Mouse (Mus musculus): ENCODE results near the gene Flvcr1.
"Not testable (repeated sequence)": the region's sequence is repeated elsewhere in the genome, so short reads cannot be mapped to it uniquely, and the experiment has no call there.

The Flvcr1 gene

DNA sequence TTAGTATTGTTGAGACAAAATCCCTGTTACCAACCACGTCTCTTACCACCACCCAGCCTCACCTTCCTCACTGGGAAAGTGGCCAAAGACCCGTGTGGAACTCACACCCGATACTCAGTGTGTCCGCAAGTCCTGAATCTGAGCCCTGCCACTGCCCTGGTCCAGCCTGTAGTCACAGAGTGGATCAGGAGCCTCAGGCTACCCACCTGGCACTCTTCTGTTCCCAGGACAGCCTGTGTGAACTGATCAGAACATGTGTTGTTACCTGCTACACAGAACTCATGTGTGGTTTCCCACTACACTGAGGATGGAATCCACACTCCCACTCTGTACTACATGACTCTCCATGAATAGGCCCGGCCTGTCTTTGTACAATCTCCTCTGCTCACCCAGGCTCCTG, 16.1 kb upstream of the Flvcr1 start:
- DNase-seq (ENCODE audit: extremely low spot score, low read depth, low spot score), result no peak

DNA sequence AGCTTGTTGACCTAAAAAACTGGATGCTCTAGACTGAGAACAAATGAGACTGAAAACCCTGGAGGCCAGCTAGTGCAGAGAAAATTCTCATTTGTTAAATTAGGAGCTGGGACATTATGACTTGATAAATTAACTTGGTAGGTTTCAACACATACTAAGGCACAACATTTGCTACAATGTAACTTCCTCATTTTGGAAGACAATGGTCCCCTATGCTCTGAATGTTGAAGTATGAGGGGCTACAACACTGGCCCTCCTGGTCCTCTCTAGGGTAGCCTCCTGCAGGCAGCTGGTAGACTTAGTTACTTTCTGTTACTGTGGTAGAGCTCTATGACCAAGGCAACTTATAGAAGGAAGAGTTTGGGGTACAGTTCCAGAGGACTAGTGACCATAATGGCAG, 15.4 kb upstream of the Flvcr1 start:
- DNase-seq (ENCODE audit: extremely low spot score, low read depth, low spot score), result no peak

DNA sequence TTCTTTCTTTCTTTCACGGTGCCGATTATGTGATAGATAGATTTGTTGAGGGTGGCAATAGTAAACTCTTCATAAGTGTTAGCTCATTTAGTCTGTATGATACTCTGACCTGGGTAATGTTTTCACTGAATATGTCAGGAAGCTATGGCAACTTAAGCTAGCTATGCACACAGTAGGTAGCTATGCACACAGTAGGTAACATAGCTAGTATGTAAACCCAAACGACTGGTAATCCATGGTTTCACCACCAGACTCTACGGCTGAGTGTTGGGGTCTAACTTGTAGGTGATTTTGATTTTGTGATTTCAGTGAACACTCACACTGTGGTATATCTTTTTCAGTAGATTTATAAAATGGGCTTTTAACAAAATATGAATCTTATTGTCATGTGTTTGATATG, 12.0 kb upstream of the Flvcr1 start:
- no peak for DNase-seq (ENCODE audit: extremely low spot score, low read depth, low spot score)

DNA sequence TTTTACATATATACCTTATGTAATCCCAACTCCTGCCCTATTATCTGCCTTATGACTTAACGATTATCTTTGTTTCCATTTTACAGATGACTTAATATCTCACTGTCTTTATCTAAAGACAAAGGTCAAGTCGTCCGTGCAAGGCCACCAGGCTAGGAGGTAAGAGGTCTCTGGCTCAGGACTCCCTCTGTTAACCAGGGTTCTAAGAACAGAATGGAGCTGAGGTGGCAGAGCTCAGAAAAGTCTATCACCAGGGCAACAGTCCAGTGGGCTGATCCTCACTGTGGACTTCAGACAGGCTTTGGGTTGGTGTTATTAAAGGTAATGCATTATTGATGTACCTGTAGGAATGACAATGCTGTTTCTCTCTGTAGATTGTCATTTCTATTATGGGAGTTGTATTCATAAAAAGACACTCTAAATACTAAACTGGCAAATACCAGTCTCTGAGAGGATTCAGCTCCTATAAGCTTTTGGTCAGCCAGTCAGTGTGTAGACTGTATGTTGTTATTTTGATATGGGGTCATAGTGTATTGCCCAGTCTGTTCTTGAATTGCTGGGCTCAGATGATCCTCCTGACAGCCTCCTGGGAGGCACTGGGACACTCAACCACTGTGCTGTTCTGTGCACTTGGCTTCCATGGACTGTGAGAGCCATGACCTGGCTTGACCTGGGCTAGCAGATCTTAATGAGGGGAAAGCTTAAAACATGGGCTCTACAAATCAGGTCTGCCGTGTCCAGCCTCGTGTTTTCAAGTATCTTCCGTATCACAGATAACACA, 10.8 kb upstream of the Flvcr1 start, which contains the start of gene Spata45:
TSS of gene Spata45 (plus strand) at position 86 of the 781 bp plus-strand sequence.
- no peak for DNase-seq (ENCODE audit: extremely low spot score, low read depth, low spot score)

- no peak for DNase-seq (ENCODE audit: extremely low spot score, low read depth, low spot score)
Observed at GRCm38 (mm10) chr1:191035649-191036048, 9.7 kb upstream of the Flvcr1 start.

GRCm38 (mm10) chr1:191030922-191031425, 5.0 kb upstream of the Flvcr1 start:
- not testable (repeated sequence) for DNase-seq (ENCODE audit: extremely low spot score, low read depth, low spot score)

- no peak for DNase-seq (ENCODE audit: extremely low spot score, low read depth, low spot score)
Observed at GRCm38 (mm10) chr1:191030182-191030581, 4.2 kb upstream of the Flvcr1 start.

DNA sequence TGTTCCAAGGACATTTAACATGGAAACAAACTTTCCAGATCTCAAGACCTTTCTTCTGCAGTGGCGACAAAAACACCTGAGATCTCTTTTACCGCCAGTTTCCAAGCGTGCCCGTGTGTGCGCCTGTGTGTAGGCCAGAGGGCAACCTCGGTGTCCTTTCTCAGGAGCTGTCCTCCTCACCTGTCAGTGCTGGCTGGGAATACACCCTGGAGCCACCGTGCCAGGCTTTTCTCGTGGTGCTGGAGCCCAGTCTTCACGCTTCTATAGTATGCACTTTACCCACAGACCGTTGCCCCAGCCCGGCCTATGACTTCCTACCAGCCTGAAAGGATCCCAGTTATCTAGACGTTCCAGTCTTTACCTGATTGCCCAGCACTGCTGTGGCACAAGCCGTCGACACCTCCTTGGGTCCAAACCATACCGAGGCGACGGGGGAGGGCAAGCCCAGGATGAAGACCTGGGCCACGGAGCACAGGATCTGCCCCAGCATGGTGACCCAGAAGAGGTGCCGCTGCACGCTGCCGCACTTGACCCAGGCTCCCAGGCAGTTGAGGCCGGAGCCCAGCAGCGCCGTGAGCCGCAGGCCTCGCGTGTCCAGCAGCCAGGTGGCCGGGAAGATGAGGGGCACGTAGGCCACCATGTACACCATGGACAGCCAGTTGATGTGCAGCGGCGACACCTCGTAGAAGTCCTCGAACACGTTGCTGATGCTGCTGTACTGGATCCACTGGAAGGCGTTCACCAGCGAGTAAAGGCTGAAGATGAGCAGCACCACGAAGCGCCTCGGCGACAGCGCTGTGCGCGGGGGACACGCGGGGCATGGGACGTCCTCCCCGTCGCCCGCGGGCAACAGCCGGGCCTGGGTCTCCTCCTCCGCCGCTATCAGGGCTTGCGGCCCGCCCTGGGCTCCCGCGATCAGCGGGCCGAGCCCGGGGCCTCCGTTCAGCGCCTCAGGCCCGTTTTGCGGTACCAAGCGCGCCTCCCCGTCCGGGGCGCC, 644 bp downstream of the Flvcr1 start:
- no peak for DNase-seq (ENCODE audit: extremely low spot score, low read depth, low spot score)

GRCm38 (mm10) chr1:191023806-191024205, 2.2 kb downstream of the Flvcr1 start:
- DNase-seq (ENCODE audit: extremely low spot score, low read depth, low spot score), result not testable (repeated sequence)

DNA sequence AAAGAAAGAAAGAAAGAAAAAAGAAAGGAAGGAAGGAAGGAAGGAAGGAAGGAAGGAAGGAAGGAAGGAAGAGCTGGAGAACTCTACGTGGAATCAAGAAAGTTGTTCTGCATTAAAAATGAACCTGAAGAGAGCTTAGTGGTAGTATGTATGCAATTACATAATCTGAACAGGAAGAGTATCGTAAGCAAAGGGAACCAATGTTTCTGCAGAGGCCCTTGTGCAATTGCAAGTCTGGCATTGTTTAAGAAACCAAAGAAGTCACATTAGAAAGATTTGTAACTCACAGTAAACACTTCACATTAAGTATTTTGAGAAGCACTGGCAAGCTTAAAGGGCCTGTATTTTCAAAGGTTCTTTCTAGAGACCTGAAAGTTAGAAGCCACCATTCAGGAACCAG, 2.8 kb downstream of the Flvcr1 start:
- no peak for DNase-seq (ENCODE audit: extremely low spot score, low read depth, low spot score)

DNA sequence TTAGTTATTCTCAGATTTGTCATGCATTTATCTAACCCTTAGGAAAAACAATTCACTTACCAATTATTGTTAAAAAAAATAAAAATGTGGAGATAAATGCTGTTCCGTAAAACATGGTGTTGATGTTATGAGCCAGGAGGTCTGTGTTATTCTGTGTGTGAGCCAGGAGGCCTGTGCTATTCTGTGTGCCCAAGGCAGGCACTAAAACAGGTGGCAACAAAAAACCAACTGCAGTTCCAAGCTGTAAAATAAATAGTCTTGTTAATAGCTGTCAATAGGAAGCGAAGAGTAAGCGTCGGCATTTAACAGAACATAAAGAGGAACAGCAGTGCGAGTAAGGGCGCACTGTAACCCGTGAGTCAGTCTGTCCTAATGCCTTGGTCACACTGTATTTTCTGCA, 4.9 kb downstream of the Flvcr1 start:
- DNase-seq (ENCODE audit: extremely low spot score, low read depth, low spot score), result no peak

- DNase-seq (ENCODE audit: extremely low spot score, low read depth, low spot score), result no peak
Observed at GRCm38 (mm10) chr1:191020217-191020924, 5.6 kb downstream of the Flvcr1 start.

- no peak for DNase-seq (ENCODE audit: extremely low spot score, low read depth, low spot score)
Observed at GRCm38 (mm10) chr1:191019803-191020202, 6.2 kb downstream of the Flvcr1 start.

DNA sequence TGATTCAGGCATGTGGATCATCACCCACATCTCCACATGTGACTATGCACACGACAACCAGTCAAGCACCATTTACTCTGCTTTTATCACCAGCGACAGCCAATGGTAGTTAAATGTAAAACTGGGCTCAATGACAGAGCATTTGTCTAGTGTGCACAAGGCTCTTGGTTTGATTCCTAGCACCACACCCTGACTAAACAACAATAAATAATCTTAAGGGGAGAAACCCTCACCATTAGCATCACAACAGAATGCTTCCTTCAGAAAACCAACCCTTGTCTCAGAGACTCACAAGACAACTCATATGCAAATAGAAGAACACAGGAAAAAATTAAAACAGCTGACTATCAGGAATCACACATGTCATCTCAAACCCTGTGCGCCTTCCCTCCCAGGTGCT, 11.7 kb downstream of the Flvcr1 start:
- DNase-seq (ENCODE audit: extremely low spot score, low read depth, low spot score), result no peak

GRCm38 (mm10) chr1:191008707-191009106, 17.3 kb downstream of the Flvcr1 start:
- DNase-seq (ENCODE audit: extremely low spot score, low read depth, low spot score), result no peak

DNA sequence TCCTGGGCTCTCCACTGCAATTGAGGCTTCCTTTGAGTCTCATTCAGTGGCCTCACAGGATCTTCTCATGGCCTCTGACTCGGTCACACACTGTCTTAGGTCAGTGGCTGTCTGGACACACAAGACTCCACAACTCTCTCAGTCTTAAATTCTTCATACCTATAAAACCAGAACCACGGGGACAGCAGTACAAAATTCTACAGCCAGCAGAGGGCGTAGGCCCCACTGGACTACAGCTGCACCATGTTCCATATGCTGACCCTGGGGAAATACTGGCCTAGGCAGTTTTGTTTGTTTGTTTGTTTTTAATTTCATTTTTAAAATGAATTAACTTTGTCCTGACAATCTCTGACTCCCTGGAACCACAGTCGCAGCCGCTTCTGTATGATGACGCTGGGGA, 23.8 kb downstream of the Flvcr1 start:
- no peak for DNase-seq (ENCODE audit: extremely low spot score, low read depth, low spot score)

GRCm38 (mm10) chr1:191000686-191001085, 25.3 kb downstream of the Flvcr1 start:
- no peak for DNase-seq (ENCODE audit: extremely low spot score, low read depth, low spot score)

- DNase-seq (ENCODE audit: extremely low spot score, low read depth, low spot score), result no peak
Observed at GRCm38 (mm10) chr1:190998027-190998426, 27.9 kb downstream of the Flvcr1 start.

- no peak for DNase-seq (ENCODE audit: extremely low spot score, low read depth, low spot score)
Observed at GRCm38 (mm10) chr1:190996346-190996877, 29.5 kb downstream of the Flvcr1 start.

GRCm38 (mm10) chr1:190995548-190995947, 30.4 kb downstream of the Flvcr1 start:
- DNase-seq (ENCODE audit: extremely low spot score, low read depth, low spot score), result no peak

Measured in hindlimb bud, embryonic 11.5 days (tissue).